ENCODE assay signal across 15 mouse cellular contexts in genomic region chr1:153315121-153315520, GRCm38 (mm10). TPM values are rescaled to one million over a fixed set of nuclear protein-coding genes. Genes with fewer than 3 reads are reported as not detected.
A peak's percentile ranks its signal among the peaks of the same experiment; 100 is the strongest.
DNase-seq lines count a peak whose midpoint lies in the region; ATAC-seq and TF ChIP-seq lines count a peak whose summit lies in the region.
"Had no signal": no experiment of that assay in that cellular context is flagged by ENCODE, and none has a peak within 500 bp of the region (broad histone marks: within the 10 kb centered on the region; RNA-seq: fewer than 3 reads in every experiment).

No protein-coding gene starts in this region.

- peak; percentile 50; the same call in 1 of the 2 replicates for ATAC-seq in heart, embryonic 16.5 days (replicated peaks; ENCODE audit: extremely low read depth, insufficient read depth, low FRiP score)
- no peak for ATAC-seq in liver, postnatal 0 days
- ATAC-seq in liver, embryonic 12.5 days = no peak
- 0 out of 2 replicates have a peak, but pooled peaks have one; percentile 17 for ATAC-seq in megakaryocyte progenitor cell, adult 5-6 weeks (replicated peaks; ENCODE audit: poor library complexity)
- ATAC-seq: forebrain, embryonic 13.5 days; midbrain, embryonic 13.5 days had no signal

- peak overlapping the region; percentile 3; the same call in 1 of the 2 replicates for H3K27ac ChIP-seq in heart, embryonic 16.5 days (ENCODE audit: low read length)
- H3K27ac ChIP-seq in liver, postnatal 0 days (ENCODE audit: low read depth) = no peak overlapping the region
- no peak overlapping the region for H3K27ac ChIP-seq in liver, embryonic 12.5 days
- H3K27ac ChIP-seq: forebrain, embryonic 13.5 days; midbrain, embryonic 13.5 days had no signal

- no peak overlapping the region for H3K4me3 ChIP-seq in heart, embryonic 16.5 days (ENCODE audit: low read length)
- no peak overlapping the region for H3K4me3 ChIP-seq in liver, postnatal 0 days (ENCODE audit: low read depth, low read length)
- no peak overlapping the region for H3K4me3 ChIP-seq in liver, embryonic 12.5 days
- H3K4me3 ChIP-seq: forebrain, embryonic 13.5 days; midbrain, embryonic 13.5 days had no signal

- H3K9me3 ChIP-seq in heart, embryonic 16.5 days (replicated peaks; ENCODE audit: control insufficient read depth, low read length) = no peaks in the 10 kb centered on the region
- H3K9me3 ChIP-seq in liver, postnatal 0 days (ENCODE audit: low read length) = no peaks in the 10 kb centered on the region
- H3K9me3 ChIP-seq in liver, embryonic 12.5 days (replicated peaks) = no peaks in the 10 kb centered on the region
- H3K9me3 ChIP-seq: forebrain, embryonic 13.5 days; midbrain, embryonic 13.5 days had no signal

- WGBS in heart, embryonic 16.5 days = 65% methylated on average over 6 of the region's 6 CpGs
- 84% methylated on average over 6 of the region's 6 CpGs for WGBS in liver, postnatal 0 days (ENCODE audit: insufficient replicate concordance)
- WGBS in liver, embryonic 12.5 days (ENCODE audit: insufficient replicate concordance) = 76% methylated on average over 6 of the region's 6 CpGs

- no peak overlapping the region for H3K9ac ChIP-seq in heart, embryonic 16.5 days (ENCODE audit: low read length)
- H3K9ac ChIP-seq in liver, postnatal 0 days (replicated peaks) = no peak overlapping the region
- H3K9ac ChIP-seq in liver, embryonic 12.5 days = no peak overlapping the region
- H3K9ac ChIP-seq: forebrain, embryonic 13.5 days; midbrain, embryonic 13.5 days had no signal

- TF ChIP-seq EP300 in liver, postnatal 0 days (IDR thresholded peaks at IDR 0.05; ENCODE audit: low read depth) = no peak

- peak; percentile 5; the same call in 1 of the 2 replicates for TF ChIP-seq CTCF in liver, postnatal 0 days (IDR thresholded peaks at IDR 0.05; ENCODE audit: low read depth)

- no peaks in the 10 kb centered on the region for H3K27me3 ChIP-seq in heart, embryonic 16.5 days (ENCODE audit: control insufficient read depth, insufficient read depth, low read length)
- no peaks in the 10 kb centered on the region for H3K27me3 ChIP-seq in liver, postnatal 0 days (ENCODE audit: insufficient read depth, low read length)
- no peaks in the 10 kb centered on the region for H3K27me3 ChIP-seq in liver, embryonic 12.5 days (replicated peaks)
- H3K27me3 ChIP-seq: forebrain, embryonic 13.5 days; midbrain, embryonic 13.5 days had no signal

- peaks cover 45% of the 10 kb centered on the region for H3K4me1 ChIP-seq in heart, embryonic 16.5 days (ENCODE audit: control insufficient read depth, insufficient read depth, low read length)
- H3K4me1 ChIP-seq in liver, postnatal 0 days (ENCODE audit: insufficient read depth) = peaks cover 6% of the 10 kb centered on the region
- peaks cover 43% of the 10 kb centered on the region for H3K4me1 ChIP-seq in liver, embryonic 12.5 days
- H3K4me1 ChIP-seq: forebrain, embryonic 13.5 days had no signal

- peaks cover 4% of the 10 kb centered on the region for H3K36me3 ChIP-seq in heart, embryonic 16.5 days (ENCODE audit: control insufficient read depth, insufficient read depth)
- H3K36me3 ChIP-seq in liver, postnatal 0 days (replicated peaks; ENCODE audit: insufficient read depth, low read length) = no peaks in the 10 kb centered on the region
- H3K36me3 ChIP-seq in liver, embryonic 12.5 days = no peaks in the 10 kb centered on the region; the same call in 1 of the 2 replicates
- H3K36me3 ChIP-seq: midbrain, embryonic 13.5 days had no signal

- no peak for DNase-seq in heart, adult 18-20 months
- no peak for DNase-seq in liver, postnatal 0 days
- peak; percentile 55 for DNase-seq in ES-CJ7 (ENCODE audit: low read depth, low spot score)
- DNase-seq in ovary, postnatal 36 days (ENCODE audit: low spot score) = no peak
- DNase-seq in urinary bladder, postnatal 4 days (ENCODE audit: low spot score in 2 of 2) = no peak
- DNase-seq: cerebellum, postnatal 14 days; heart, postnatal 36 days; kidney, adult 9 months; left cerebral cortex, postnatal 4 days; retina, postnatal 1 day had no signal

- H3K4me2 ChIP-seq in heart, embryonic 16.5 days (ENCODE audit: low read depth, low read length) = no peak overlapping the region
- H3K4me2 ChIP-seq in liver, postnatal 0 days (ENCODE audit: low read depth, low read length) = no peak overlapping the region
- H3K4me2 ChIP-seq in liver, embryonic 12.5 days = no peak overlapping the region
- H3K4me2 ChIP-seq: forebrain, embryonic 13.5 days; midbrain, embryonic 13.5 days had no signal

RNA-seq across cellular contexts. Expression of gene Lamc1, which starts 17.5 kb away (rescaled TPM):
- 73.8 and 85.3 TPM in 2 replicates for polyA plus RNA-seq in heart, embryonic 16.5 days (2015; fragmentation: Nextera tagmentation; extraction: Ambion mirVana)
- total RNA-seq in heart, adult 18-20 months (2021) = 10 to 100 TPM; 83.1 to 94.8 TPM
- 9.6 and 11.5 TPM in 2 replicates for polyA plus RNA-seq in liver, postnatal 0 days (2015; fragmentation: Nextera tagmentation; extraction: Ambion mirVana)
- 14.8 and 15.7 TPM in 2 replicates for polyA plus RNA-seq in liver, embryonic 12.5 days (2016; fragmentation: Nextera tagmentation; extraction: Ambion mirVana)
- 2.6 and 4.4 TPM in 2 replicates for total RNA-seq in megakaryocyte progenitor cell, adult 5-6 weeks (2015)
- 2.2 and 2.9 TPM in 2 replicates for total RNA-seq in megakaryocyte progenitor cell, adult 5-6 weeks (2017)

Comparison
In these comparisons a context has a peak if more than half of its experiments do, and no peak if none do; other contexts are left out.
1. ATAC-seq: peak in heart, embryonic 16.5 days (single experiment) and megakaryocyte progenitor cell, adult 5-6 weeks (single experiment); none in liver, postnatal 0 days (single experiment) and liver, embryonic 12.5 days (single experiment).